Mouse (Mus musculus): ENCODE data around the gene Olfr370. TPM values are rescaled to one million over a fixed set of nuclear protein-coding genes. Genes with fewer than 3 reads are reported as not detected.

Olfr370 gene
- total RNA-seq, 2 experiments from 2014 or later = not detected

DNA sequence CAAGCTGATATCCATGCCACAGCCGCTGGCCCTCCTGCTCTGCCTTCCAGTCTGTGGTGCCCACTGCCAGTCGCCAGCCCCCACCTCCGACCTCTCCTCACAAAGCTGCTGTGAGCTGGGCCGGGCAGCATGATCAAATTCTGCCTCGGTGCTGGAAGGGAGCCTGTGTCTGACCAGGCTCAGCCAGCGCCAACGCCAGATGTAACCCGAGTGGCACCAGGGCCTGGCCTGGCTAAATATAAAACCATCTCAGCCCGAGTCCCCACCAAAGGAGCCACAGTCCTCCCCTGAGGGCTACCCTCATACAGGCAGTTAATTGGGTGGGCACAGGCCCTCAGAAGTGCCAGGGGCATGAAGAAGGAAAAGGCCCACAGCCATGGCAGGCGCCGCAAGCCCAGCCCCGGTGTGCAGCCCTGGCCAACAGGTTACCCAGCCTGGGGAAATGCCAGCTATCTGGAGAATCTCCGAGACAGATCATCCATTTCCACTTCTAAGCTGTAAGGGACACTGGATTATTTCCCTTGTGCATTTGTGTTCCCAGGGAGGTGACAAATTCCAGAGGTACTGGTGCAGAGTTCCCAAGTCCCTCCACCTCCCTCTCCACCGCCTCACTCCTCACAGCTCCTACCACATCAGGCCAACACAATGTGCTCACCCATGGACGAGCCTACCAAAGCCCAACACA is 39.2 kb downstream of the Olfr370 start:
- no peak for ATAC-seq (replicated peaks; ENCODE audit: poor library complexity, severe bottlenecking)

DNA sequence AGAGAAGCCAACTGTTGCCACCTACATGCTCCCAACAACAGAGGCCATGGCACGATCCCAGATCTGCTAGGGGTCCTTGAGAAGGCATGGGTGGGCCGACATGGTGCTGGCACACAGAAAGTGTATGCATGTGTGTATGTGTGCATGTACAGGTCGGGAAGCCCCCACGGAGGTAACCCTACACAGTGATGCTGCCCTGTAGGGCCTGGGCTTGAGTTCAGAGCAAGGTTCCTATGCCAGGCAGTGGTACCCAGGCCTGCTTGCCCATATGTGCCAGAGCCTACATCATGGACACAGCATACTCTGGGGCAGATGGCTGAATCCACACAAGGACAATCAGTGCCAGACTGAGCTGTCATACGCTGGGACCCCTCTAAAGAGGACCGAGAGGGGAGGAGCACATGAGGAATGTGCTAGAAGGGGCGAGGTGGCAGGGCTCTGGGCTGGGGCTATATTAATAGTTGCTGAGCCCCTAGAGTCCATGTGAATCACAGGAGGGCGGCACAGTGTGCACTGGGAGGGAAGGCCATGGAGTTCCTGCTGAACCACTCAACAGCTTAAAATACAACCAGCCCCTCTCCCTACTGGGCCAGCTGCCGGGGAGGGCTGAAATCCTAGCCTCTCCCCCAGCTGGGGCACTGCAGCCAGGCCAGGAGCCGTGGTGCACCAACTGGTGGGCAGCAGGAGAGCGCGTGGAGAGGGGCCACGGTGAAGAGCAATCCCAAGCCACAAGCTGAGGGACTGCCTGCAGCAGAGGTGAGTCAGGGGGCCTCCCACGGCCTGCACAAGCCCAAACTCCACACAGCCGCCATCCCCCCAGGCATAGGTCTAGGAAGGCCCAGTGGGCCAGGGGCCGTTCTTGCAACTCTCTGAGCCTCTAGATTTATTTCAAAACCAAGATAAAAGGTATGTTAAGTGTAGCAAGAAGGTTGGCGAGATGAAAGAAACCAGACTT is 40.3 kb downstream of the Olfr370 start:
- no peak for ATAC-seq (replicated peaks; ENCODE audit: poor library complexity, severe bottlenecking)

DNA sequence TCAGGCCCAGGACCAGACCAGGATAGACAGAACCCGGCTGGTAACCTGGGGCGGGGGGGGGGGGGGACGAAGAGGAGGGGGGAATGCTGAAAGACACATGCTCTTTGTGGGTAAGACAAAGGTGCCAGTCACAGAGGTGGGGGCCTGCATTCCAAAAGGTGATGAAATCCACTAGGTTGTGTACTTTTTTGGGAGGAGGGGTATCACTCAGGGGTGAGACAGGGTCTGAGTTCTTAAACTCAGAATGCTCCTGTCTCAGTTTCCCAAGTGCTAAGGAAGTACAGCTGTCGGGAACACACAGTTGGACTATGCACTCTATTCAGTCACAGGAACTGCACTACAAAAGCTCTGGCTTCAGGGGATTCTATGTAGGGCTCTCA is 40.9 kb downstream of the Olfr370 start:
- ATAC-seq (replicated peaks; ENCODE audit: poor library complexity, severe bottlenecking) = no peak

DNA sequence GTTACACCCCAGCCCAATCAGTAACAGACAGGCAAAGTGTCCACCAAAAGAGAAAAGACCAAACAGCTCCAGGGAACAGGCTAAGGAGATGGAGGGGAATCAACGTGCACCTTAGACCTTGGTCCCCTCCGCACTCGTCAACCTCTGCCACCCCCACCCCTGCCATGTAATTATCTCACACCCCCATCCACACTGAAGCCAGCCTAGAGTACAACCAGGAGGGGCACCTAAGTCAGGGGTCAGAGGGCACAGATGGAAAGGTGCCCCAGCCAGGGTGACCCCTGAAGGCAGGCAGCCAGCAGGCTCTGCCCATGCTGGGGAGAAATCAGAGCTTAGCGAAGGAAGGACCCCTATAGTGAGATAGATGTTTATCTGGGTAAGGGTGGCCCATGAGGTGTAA is 41.3 kb downstream of the Olfr370 start:
- no peak for ATAC-seq (replicated peaks; ENCODE audit: poor library complexity, severe bottlenecking)

DNA sequence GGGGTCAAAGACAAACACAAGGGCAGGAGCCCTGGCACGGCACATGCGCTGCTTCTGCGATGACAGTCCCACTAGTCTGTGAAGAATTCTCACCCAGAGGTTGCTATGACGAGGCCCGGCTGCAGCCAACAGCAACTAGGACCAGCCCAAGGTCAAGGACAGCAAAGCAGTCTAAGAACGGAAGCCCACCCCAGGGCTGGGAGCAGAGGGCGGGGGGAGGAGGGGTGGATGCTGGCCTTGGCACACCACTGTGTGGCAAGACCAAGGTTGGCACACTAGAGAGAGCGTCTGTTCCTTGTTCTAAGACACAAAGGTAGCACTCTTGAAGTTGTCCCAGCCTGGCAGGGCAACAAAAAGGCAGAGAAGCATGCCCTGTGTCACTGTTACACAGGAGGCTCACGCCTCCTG is 41.8 kb downstream of the Olfr370 start:
- peak; percentile 18; the same call in 1 of the 2 replicates for ATAC-seq (replicated peaks; ENCODE audit: poor library complexity, severe bottlenecking)

DNA sequence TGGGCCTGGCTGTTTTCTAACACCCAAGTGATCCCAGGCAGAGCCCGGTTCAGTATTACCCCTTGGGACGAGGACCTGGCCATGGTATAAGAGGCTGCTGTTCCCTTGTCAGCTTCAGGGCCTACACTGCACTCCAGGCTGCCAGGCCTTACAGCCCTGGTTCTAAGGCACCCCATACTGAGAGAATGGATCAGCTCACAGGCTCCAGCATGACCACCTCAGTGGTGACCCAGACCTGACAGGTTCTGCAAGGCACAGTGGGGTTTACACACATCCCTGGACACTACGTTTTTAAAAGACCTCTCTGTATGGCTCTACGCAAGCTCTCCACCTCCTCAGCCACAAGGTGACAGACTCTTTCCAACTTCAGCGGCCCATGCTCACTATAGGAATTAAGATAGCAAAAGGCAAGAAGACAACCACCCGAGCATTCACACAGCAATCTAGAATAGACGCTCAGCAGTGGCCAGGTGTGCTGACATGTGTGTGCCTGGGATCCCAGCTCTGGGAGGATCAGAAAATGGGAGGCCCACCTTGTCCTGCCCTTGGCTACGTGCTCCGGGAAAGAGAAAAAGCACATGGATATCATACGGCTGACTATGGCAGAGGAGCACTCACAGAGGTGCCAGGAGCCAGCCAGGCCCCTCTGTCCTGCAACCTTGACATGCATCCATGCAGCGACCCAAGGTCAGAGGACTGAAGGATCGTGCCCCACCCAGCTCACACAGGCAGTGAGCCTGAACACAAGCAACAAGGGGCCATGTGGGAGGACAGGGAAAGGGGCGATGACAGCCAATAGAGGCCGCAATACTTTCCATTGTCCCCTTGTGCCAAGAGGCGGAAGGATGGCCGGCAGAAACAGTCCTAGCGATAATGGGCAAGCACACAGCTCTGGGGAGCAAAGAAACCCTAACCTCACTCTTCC is 42.8 kb downstream of the Olfr370 start:
- ATAC-seq (replicated peaks; ENCODE audit: poor library complexity, severe bottlenecking) = no peak

DNA sequence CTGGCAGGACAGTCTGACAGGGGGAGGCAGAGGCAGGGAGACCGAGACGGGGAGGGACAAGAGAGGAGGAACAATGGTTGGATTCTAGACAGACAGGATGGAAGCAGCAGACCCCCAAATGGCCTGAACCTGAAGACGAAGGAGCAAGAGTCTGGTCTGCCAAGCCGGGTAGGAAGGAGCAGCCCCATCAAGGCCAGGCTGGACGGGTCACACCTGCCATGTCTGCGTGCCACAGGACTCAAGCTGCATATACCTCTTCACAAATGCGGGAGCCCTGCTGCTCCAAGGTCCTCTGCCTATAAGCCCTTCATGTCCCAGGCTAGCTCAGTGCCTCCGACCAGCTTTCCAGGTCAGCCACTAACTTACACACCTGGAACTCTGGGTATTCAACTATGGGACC is 44.1 kb downstream of the Olfr370 start:
- no peak for ATAC-seq (replicated peaks; ENCODE audit: poor library complexity, severe bottlenecking)

DNA sequence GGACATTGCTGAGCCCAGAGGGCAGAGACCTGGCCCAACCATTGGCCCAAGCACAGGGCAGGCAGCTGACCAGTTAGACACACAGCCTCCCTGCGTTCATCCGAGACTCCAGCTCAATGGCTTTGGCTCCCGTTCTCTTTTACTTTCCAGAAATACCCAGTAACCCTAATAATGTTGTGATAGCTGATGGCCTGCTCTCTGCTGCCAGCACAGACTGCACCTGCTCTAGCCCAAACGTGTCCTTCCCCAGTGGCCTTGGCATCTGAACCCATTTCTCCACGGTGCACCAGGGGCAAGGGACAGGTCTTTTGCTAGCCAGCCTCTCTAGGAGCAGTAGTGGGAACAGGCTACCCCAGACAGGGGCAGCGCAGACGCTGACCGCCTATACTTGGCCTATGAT is 45.2 kb downstream of the Olfr370 start:
- no peak for ATAC-seq (replicated peaks; ENCODE audit: poor library complexity, severe bottlenecking)

DNA sequence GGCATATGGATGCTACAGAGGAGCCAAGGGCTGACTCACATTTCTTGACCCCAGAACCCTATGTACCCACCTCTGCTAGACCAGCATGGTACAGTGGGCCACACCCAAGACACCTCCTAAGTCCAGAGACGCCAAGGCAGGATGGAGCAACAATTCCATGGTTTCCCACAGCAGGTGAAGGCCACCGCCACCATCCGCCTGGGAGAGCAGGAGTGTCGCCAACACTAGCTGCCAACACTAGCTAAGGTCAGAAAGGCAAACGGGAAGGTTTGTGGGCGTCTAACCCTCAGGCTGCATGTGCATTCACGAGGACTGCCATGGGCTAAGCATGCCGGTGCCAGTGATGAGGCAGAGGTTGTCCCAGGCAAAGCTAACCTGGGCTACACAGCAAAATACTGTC is 46.6 kb downstream of the Olfr370 start:
- ATAC-seq (replicated peaks; ENCODE audit: poor library complexity, severe bottlenecking) = no peak

DNA sequence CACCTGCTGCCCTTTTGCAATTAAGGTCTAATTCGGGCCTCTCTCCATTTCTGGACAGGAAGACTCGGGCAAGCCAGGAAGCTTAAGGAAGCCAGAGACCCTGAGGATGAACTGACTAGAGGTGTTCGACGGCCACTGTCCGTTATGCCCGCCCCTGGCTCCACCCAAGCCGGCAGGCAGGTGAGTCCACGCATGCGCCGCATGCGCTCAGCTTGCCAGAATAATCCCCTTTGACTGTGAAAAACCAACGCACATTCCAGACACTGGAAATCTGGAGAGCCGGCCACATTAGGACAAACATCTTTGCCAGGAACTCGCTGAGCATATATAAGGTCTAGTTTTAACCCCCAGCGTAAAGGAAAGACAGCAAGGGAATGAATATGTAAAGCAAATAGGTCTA is 47.7 kb downstream of the Olfr370 start:
- no peak for ATAC-seq (replicated peaks; ENCODE audit: poor library complexity, severe bottlenecking)

DNA sequence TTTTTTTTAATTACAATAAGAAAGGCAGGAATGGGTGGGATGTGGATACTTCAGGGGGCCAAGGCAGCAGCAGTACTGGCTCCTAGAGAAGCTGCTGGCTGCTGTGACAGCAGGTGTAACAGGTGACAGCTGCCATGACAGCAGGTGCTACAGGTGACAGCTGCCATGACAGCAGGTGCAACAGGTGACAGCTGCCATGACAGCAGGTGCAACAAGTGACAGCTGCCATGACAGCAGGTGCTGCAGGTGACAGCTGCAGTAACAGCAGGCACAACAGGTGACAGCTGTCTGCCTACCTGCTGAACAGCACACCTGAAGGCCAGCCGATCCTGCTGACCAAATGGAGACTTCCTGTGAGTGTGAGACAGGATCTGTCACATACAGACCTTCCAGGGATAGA is 49.2 kb downstream of the Olfr370 start:
- ATAC-seq (replicated peaks; ENCODE audit: poor library complexity, severe bottlenecking) = no peak

DNA sequence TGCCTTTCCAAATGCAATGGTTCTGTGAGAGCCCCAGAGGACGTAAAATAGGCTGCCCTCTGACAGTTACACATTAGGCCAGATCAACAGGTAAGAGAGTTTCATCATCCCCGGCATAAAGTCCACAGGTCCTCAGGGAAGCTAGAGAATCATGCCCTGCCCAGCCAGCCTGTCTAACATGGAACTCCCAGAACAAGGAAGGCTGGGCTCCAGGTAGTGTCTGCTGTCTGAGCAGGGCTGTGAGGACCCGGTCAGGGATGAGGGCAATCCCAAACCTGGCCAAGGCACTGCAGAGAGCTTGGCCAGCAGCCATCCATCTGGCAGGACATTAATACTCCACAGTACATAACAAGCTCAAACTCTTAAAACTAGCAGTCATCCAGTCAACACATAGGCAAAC is 49.8 kb downstream of the Olfr370 start:
- ATAC-seq (replicated peaks; ENCODE audit: poor library complexity, severe bottlenecking) = no peak

DNA sequence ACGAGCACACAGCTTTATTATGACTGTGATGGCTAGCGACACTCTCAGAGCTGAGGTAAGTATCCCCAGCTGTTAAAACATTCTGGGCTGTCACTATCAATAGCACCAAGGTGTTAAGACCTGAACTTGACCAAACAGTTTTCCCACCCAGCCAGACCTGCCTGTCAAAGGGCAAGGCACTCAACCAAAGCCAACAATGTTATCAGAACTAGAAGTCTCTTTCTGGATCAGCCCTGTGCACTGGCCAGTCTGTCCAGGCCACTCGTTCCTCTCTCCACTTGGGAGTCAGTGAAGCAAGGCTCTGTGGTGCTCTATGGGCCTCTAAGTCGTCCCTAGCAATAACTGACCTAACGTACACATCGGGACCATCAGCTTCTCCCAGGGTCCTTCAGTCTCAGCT is 52.1 kb downstream of the Olfr370 start:
- ATAC-seq (replicated peaks; ENCODE audit: poor library complexity, severe bottlenecking) = no peak

DNA sequence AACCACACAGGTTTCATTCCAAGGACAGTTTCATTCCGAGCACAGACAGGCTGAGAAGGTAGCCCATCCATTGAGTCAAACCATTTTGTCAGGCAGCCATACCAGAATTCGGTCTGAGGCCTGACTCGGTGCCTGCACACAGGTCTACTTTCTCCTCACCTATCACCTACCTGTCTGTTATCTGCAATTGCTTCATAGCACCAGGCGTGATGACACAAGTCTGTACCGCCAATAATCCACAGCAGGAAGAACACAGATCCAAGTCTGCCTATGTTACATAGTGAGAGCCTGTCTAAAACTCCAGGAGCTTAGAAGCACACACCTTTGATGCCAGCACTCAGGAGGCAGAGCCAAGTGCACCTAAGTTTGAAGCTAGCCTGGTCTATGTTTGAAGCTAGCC is 53.3 kb downstream of the Olfr370 start:
- no peak for ATAC-seq (replicated peaks; ENCODE audit: poor library complexity, severe bottlenecking)

DNA sequence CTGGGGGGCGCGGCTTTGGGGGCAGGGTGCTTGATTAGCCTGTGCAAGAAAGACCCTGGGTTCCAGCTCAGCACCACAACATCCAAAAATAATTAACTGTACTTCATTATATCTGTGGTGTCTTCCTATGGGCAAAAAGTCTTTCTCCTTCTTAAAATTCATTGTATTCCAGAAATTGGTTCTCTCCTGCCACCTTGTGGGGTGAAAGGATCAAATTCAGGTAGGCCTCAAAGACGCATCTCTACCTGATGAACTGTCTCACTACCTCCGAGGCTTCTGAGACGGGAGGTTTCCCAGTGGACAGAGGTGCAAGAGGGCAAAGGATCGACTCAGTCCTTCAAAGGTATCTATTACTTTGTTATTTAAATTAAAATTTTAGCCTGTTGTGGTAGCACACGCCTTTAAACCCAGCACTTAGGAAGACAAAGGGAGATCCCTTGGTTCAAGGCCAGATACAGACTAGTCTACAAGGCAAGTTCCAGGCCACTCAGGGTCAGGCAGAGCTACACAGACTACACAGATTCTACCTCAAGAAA is 55.0 kb downstream of the Olfr370 start:
- ATAC-seq (replicated peaks; ENCODE audit: poor library complexity, severe bottlenecking) = no peak

DNA sequence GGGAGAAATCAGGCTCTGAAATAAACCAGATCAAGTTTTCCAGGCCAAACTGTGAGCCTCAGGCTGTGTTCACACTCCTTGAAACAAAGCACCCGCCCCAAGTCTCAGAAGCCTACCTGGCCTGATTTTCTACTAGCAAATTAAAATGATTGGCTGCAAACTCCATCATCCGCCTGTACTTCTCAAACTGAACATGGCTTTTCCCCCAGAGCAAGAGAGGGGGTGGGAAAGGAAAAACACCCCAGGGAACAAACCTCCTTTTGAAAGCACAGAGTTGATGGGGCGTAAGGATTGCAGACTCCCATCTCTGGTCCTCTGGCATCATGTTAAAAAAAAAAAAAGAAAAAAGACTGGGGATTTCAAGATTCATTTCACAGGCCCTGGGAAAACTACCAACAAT is 57.1 kb downstream of the Olfr370 start:
- ATAC-seq (replicated peaks; ENCODE audit: poor library complexity, severe bottlenecking) = no peak

DNA sequence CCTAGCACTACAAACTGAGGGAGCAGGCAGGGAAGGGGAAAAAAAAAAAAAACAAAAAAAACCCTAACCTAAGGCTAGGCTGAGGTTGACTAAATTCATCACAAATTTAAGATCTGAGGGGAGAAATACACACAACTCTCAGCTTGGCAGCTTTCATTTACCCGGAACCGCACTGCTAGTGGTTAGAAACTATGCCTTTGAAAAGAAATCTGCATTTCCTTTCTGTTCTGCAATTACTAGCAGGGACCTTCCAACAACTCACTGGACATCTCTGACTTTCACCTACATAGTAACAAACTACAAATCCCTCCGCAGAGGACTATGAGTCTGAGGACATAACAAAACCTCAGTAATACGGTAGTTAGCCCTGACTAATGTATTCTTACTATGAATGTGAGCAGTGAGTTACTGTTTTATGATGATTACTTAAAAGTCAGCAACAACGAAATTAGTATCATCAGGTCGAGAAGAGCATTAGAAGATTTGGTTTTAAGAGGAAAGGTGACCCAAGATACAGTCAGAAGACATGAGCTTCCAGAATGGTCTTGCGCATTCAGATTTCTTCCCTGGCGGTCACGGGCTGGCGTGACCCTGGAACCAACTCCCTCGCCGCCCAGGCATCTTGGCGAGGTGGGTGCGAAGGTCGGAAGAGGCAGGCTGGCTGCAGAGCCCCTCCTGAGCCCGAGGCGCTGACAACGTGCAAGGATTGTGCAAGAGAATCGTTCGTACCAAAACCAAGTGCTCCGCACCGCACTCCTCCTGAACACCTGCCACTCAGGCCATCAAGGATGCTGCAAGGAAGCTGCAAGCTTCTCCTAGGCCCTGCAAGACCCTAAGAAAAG is 58.0 kb downstream of the Olfr370 start:
- ATAC-seq (replicated peaks; ENCODE audit: poor library complexity, severe bottlenecking) = peak; percentile 42

DNA sequence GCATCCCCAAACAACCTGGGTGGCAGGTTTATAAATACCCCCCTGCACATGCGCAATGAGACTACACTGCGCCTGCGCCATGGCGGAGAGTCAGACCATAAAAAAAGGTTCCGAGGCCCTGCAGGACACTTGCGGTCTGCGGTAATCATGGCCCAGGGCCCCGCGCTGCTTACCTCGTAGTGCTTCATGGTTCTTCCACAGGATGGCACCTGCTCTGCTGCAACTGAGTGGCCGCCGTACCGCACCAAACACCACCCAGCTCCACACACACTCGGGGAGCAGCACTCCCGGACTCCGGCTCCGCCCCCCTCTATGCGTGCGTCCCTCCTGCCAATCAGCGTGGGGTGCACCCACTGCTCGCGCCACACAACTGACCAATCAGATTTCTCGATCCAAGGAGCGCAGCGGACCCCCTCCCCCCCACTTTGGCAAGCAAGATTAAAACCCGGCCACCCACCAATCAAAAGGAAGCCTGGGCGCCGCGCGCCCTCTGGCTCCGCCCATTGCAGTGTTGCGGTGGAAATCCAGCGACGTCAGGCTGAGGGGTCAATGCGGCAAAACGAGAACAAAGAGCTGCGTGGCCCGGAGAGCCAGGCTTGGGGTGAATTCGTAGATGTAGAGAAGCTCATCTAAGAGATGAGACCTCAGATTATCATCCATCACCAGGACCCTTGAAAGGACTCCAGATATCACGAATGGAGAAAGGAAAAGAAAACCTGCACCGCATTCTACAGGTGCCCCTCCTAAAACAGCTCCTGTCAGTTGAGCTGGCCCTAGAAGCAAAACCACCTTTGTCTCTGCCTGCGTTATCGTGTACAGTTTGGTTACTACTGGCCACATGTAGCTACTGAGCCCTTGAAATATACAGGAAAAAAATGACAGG is 58.8 kb downstream of the Olfr370 start:
- ATAC-seq (replicated peaks; ENCODE audit: poor library complexity, severe bottlenecking) = peak; percentile 93
